Mouse (Mus musculus) spleen, adult 2 months (tissue): ENCODE measurements at regions not wholly inside any gene's neighbourhood (a gene's known extent, or its start where the extent isn't known, plus 50 kb on each side); places are given as distances from the start of the nearest gene placed in this dataset.

Experiments used
- CTCF ChIP-seq: fragments of 200-500 bp; IDR thresholded peaks from 2 replicates; pipeline ENCODE4 v1.5.1; 2011; ENCODE audit warnings: mild to moderate bottlenecking, inconsistent platforms; ENCODE audit not compliant: insufficient read depth, insufficient read length, insufficient replicate concordance; ENCODE audit errors: extremely low read depth
- POLR2A ChIP-seq: fragments of 200-500 bp; IDR thresholded peaks from 2 replicates; pipeline ENCODE4 v1.6.1; 2011; ENCODE audit warnings: low read depth, low read length, inconsistent platforms

DNA sequence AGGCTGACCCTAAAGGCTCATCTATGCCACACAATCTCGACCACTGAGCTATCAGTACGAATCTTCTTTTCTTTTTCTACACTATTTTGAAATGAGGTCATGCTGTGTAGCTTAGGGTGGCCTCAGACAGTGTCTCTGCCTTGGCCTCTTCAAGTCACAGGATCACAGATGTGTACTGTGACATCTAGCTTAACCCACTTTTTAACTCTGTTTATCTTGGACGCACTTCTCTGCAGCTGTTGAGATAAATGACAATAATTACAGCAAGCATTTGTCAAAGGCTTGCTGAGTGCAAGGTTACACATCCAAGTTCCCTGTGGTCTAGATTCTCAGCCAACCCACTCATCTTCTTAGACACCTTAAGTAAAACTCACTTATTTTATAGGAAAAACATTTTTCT lies 63.3 kb upstream of the Adtrp start:
- TF ChIP-seq CTCF (no peak), POLR2A (no peak)
